Mouse (Mus musculus): ENCODE measurements at regions not wholly inside any gene's neighbourhood (a gene's known extent, or its start where the extent isn't known, plus 50 kb on each side); places are given as distances from the start of the nearest gene placed in this dataset.

DNA sequence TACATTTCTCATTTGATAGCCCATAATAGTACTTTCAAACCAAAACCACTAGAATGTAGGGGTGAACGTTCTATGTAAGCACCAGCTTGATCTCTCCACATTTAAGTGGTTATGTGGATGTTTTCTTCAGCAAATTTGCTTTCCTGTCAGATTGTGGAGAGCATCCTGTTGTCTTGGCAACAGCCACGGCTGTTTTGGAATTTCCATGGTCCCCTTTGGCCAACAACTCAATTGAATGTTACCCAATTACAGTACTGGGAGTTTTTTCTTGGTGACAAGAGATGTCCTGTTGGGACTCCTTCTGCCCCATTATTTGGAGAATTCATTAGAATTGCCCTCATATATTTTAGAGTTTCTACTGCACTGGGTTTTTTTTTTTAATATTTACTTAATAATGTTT lies 503.2 kb downstream of the Ndufa4 start:
- no peak for DNase-seq (ENCODE audit: low spot score in 2 of 2)

DNA sequence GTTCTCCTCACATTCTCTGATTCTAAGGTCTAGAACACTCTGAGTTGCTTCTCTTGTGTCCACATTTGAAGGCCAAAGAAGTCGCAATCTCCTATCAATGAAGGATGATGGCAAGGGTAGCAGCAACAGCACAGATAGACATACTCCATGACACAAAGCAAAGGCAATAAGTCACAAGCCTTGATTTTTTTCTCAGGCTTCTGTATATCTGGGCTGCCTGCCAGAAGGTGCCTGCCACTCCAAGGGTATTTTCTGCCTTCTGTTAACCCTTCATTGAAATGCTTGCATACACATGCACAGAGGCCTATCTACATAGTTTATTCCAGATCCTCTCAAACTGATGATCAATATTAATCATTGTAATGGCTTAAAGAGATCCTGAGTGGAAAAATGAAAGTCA lies 548.2 kb downstream of the Ndufa4 start:
- no peak for DNase-seq (ENCODE audit: low spot score in 2 of 2)

DNA sequence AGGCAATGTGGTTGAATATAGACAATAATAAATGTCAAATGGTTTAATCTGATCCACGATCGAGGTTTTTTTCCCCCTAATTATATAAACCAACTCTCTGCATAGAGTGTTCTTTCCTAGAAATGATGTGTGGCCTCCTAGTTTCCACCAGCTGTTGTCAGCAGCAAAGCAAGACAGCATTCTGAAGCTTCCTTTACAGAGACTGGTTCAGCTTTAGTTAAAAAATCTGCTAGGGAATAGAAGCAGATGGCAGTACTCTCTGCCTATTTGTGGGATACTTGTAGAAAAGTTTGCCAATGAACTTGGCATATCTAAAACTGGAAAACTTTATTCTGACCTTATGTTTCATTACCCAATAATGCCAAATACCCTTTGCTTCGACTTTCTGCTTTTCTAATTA lies 553.7 kb downstream of the Ndufa4 start:
- no peak for DNase-seq (ENCODE audit: low spot score in 2 of 2)

DNA sequence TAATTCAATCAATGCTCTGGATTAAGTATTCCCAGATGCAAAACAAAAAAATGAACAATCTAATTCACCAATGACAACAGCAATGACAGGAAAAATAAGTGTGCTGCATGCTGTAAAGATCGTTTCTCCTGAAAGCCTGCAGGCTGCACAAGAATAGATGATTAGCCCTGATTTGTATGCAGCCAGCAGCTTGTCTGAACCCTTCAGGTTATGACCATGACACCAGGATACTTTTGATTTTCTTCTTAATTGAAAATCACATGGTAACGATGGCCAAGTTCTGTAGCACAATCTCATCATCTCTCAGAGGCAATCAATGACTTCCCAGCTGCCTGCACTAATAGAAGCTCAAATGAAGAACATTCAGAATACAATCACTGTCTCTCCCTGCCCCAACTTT lies 573.2 kb downstream of the Ndufa4 start:
- no peak for DNase-seq (ENCODE audit: low spot score in 2 of 2)

DNA sequence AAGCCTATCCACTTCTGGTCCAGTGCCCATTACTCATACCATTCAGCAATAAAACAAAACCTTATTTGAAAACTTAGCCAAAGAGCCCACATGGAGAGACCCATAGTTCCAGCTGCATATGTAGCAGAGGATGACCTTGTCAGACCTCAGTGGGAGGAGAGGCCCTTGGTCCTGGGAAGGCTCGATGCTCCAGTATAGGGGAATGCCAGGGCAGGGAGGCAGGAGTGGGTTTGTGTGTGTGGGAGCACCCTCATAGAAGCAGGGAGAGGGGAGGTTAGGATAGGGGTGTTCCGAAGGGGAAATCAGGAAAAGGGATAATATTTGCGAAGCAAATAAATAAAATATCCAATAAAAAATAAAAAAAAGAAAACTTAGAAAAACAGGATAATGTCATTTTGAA lies 593.6 kb downstream of the Ndufa4 start:
- no peak for DNase-seq (ENCODE audit: low spot score in 2 of 2)

DNA sequence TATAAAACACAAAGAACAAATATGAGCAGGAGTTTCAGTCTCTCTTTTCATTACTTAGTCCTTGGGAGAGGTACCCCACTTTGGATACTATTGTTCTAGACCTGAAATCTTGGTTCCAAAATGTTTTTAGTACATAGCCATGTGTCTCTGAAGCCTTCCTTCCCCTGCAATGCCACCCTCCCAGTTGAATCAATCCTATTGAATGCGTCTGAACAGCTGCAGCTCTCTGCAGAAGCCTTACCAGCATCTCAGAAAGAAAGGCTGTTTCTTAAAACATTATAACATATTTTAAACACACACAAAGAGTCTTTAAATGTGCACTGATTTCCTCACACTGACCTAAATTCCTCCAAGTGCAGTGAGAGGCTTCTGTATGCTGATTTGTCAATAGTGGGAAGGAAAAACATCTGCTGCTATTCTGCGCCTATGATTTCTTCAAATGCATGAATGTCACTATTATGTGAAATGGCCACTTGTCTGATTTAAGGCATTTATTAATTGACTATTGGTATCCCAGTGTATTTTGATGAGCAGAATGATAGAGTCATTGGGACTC lies 601.2 kb downstream of the Ndufa4 start:
- no peak for DNase-seq (ENCODE audit: low spot score in 2 of 2)

DNA sequence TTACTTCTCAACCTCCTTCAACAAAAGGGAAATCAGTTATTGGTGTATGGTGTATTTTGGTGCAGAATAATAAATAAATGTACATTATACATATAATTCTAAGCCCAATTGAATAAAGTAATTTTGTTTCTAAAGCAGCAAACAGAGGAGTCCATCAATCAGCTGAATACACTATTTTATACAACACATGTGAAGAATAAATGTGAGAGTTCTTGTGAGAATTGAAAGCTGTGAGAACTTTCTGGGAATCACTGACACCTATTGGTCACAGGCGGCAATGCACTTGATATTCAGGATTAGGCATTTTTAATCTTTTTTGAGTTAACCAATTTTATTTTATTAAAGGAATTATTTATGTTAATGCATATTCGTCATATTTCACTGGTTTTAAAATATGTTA lies 623.3 kb downstream of the Ndufa4 start:
- peak in 1 of 2 experiments; percentile 13 for DNase-seq (ENCODE audit: low spot score in 2 of 2)

DNA sequence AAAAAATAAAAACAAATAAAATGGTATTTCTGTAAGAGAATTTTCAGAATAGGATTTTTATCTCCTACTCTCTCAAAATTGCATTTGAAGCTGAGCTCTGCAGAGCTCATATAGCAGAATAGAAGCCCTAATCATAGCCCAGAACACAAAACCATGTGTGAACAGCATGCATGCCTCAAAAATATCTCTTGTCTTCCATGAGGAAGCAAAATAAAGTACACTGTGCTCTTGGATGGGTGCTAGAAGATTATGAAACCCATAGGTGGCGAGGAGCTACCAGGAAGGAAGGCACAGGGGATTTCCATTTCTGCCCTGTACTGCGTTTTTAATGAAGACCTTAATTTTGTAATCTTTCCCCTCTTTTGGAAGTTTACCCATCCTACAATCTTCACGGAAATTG lies 632.1 kb downstream of the Ndufa4 start:
- DNase-seq (ENCODE audit: low spot score in 2 of 2), result no peak
